15 mouse cellular contexts compared by ENCODE assay signal in genomic region chr12:95315151-95315750, GRCm38 (mm10).
"Had no signal": no experiment of that assay in that cellular context is flagged by ENCODE, and none has a peak within 500 bp of the region (broad histone marks: within the 10 kb centered on the region; RNA-seq: fewer than 3 reads in every experiment).

No protein-coding gene starts in this region.

- H3K36me3 ChIP-seq: midbrain, embryonic 10.5 days; midbrain, embryonic 12.5 days; neural tube, embryonic 13.5 days; stomach, embryonic 15.5 days had no signal

- H3K9me3 ChIP-seq: midbrain, embryonic 10.5 days; midbrain, embryonic 12.5 days; neural tube, embryonic 13.5 days; stomach, embryonic 15.5 days had no signal

- H3K9ac ChIP-seq: lung, embryonic 14.5 days; midbrain, embryonic 12.5 days; neural tube, embryonic 13.5 days; stomach, embryonic 15.5 days had no signal

- H3K27ac ChIP-seq: midbrain, embryonic 10.5 days; midbrain, embryonic 12.5 days; neural tube, embryonic 13.5 days; stomach, embryonic 15.5 days; stomach, postnatal 0 days had no signal

- H3K4me1 ChIP-seq: midbrain, embryonic 10.5 days; midbrain, embryonic 12.5 days; neural tube, embryonic 13.5 days; stomach, embryonic 15.5 days had no signal

- H3K4me3 ChIP-seq: midbrain, embryonic 10.5 days; midbrain, embryonic 12.5 days; myocyte; neural tube, embryonic 13.5 days; stomach, embryonic 15.5 days had no signal

- H3K27me3 ChIP-seq: midbrain, embryonic 12.5 days; neural tube, embryonic 13.5 days; stomach, embryonic 15.5 days had no signal

- H3K4me2 ChIP-seq: lung, embryonic 14.5 days; midbrain, embryonic 12.5 days; neural tube, embryonic 13.5 days; stomach, embryonic 15.5 days had no signal

- ATAC-seq: midbrain, embryonic 16.5 days had no signal

- DNase-seq: lung, adult 18-20 months; lung, embryonic 14.5 days; lung, postnatal 10 days; lung, postnatal 4 days; midbrain, embryonic 14.5 days; thymus, adult 18-20 months; thymus, postnatal 14 days; thymus, postnatal 36 days had no signal
